Mouse (Mus musculus) heart, embryonic 15.5 days (tissue): ENCODE results near the gene Tmem219. TPM values are rescaled to one million over a fixed set of nuclear protein-coding genes. Genes with fewer than 3 reads are reported as not detected.
"Not testable (repeated sequence)": the region's sequence is repeated elsewhere in the genome, so short reads cannot be mapped to it uniquely, and the experiment has no call there.

Experiments used
- ATAC-seq: fragments of 200-750 bp; cut with Nextera tagmentation; replicated peaks from 2 replicates; pipeline ENCODE4 v1.8.0; 2017; ENCODE audit warnings: low read depth, moderate TSS enrichment; ENCODE audit not compliant: insufficient number of reproducible peaks, insufficient read depth, low FRiP score
- H3K27ac ChIP-seq: fragments of 300-500 bp; sonication (generic); 2 replicates; pipeline ENCODE4 v1.5.1; 2015; ENCODE audit warnings: mild to moderate bottlenecking, inconsistent platforms
- H3K27me3 ChIP-seq: fragments of 300-500 bp; sonication (generic); 2 replicates; pipeline ENCODE4 v1.6.1; 2015; ENCODE audit warnings: inconsistent platforms
- H3K36me3 ChIP-seq: fragments of 300-500 bp; sonication (generic); 2 replicates; pipeline ENCODE4 v1.6.1; 2015; ENCODE audit warnings: mild to moderate bottlenecking, inconsistent platforms
- H3K4me1 ChIP-seq: fragments of 300-500 bp; sonication (generic); replicated peaks from 2 replicates; pipeline ENCODE4 v1.6.1; 2015; ENCODE audit warnings: inconsistent platforms
- H3K4me2 ChIP-seq: fragments of 300-500 bp; sonication (generic); 2 replicates; pipeline ENCODE4 v1.6.1; 2015; ENCODE audit warnings: inconsistent platforms, mild to moderate bottlenecking, moderate library complexity
- H3K4me3 ChIP-seq: fragments of 300-500 bp; sonication (generic); 2 replicates; pipeline ENCODE4 v1.5.1; 2015; ENCODE audit warnings: mild to moderate bottlenecking, inconsistent platforms
- H3K9ac ChIP-seq: fragments of 300-500 bp; sonication (generic); 2 replicates; pipeline ENCODE4 v1.6.1; 2015; ENCODE audit warnings: mild to moderate bottlenecking, inconsistent platforms
- H3K9me3 ChIP-seq: fragments of 300-500 bp; sonication (generic); replicated peaks from 2 replicates; pipeline ENCODE4 v1.6.1; 2016; ENCODE audit warnings: inconsistent platforms
- WGBS: fragments of 180-500 bp; shearing (Covaris S2); methylation state at CpG from one replicate; pipeline ENCODE4 v1.1.7; 2015; ENCODE audit warnings: mixed read lengths; 5-methylcytosine and 5-hydroxymethylcytosine counted together
- polyA plus RNA-seq: library from polyadenylated mRNA; unstranded; fragments of >200 nt; fragmentation: Nextera tagmentation; extraction: Ambion mirVana; gene quantifications from 2 replicates; pipeline ENCODE4 v1.2.1, GENCODE M21; 2015

Tmem219 gene
- polyA plus RNA-seq, 1 experiment from 2014 or later: 19.2 TPM

GRCm38 (mm10) chr7:126921563-126921962 lies 1.2 kb downstream of the Tmem219 start:
- Histone ChIP-seq H3K27me3 (no peaks in the 10 kb centered on the region), H3K36me3 (no peaks in the 10 kb centered on the region), H3K9ac (no peak overlapping the region), H3K27ac (no peak overlapping the region), H3K4me3 (no peak overlapping the region), H3K4me1 (0 out of 2 replicates have a peak, but pooled peaks cover 4% of the 10 kb centered on the region), H3K9me3 (no peaks in the 10 kb centered on the region), H3K4me2 (no peak overlapping the region)
- WGBS: 64% methylated on average over 2 of the region's 2 CpGs
- ATAC-seq: no peak

- Histone ChIP-seq H3K9me3 (no peaks in the 10 kb centered on the region), H3K4me1 (0 out of 2 replicates have a peak, but pooled peaks cover 4% of the 10 kb centered on the region), H3K27me3 (no peaks in the 10 kb centered on the region), H3K9ac (no peak overlapping the region), H3K27ac (no peak overlapping the region), H3K4me2 (no peak overlapping the region), H3K4me3 (no peak overlapping the region), H3K36me3 (no peaks in the 10 kb centered on the region)
- 80% methylated on average over 4 of the region's 4 CpGs for WGBS
- ATAC-seq: no peak
Observed at GRCm38 (mm10) chr7:126919973-126920372, 2.7 kb downstream of the Tmem219 start.

GRCm38 (mm10) chr7:126918356-126918755 lies 4.4 kb downstream of the Tmem219 start:
- WGBS: 38% methylated on average over 4 of the region's 4 CpGs
- H3K4me1 ChIP-seq, H3K4me2 ChIP-seq, H3K4me3 ChIP-seq, H3K9me3 ChIP-seq, H3K36me3 ChIP-seq, ATAC-seq, H3K9ac ChIP-seq, H3K27ac ChIP-seq, H3K27me3 ChIP-seq: not testable (repeated sequence)

GRCm38 (mm10) chr7:126914844-126915243 lies 7.9 kb downstream of the Tmem219 start:
- Histone ChIP-seq H3K27ac (no peak overlapping the region), H3K9me3 (no peaks in the 10 kb centered on the region), H3K9ac (no peak overlapping the region), H3K27me3 (no peaks in the 10 kb centered on the region), H3K36me3 (no peaks in the 10 kb centered on the region), H3K4me3 (no peak overlapping the region), H3K4me2 (no peak overlapping the region), H3K4me1 (no peaks in the 10 kb centered on the region)
- 67% methylated on average over 3 of the region's 3 CpGs for WGBS
- ATAC-seq: no peak

GRCm38 (mm10) chr7:126905590-126905989 lies 17.1 kb downstream of the Tmem219 start:
- Histone ChIP-seq H3K4me3 (no peak overlapping the region), H3K9ac (no peak overlapping the region), H3K4me2 (no peak overlapping the region), H3K36me3 (no peaks in the 10 kb centered on the region), H3K27me3 (no peaks in the 10 kb centered on the region), H3K9me3 (no peaks in the 10 kb centered on the region), H3K27ac (no peak overlapping the region), H3K4me1 (no peaks in the 10 kb centered on the region)
- ATAC-seq: no peak
- 61% methylated on average over 3 of the region's 3 CpGs for WGBS

GRCm38 (mm10) chr7:126899781-126900180 lies 22.9 kb downstream of the Tmem219 start:
- not testable (repeated sequence) for H3K36me3 ChIP-seq, H3K27me3 ChIP-seq, ATAC-seq, H3K4me3 ChIP-seq, H3K27ac ChIP-seq, H3K9ac ChIP-seq, H3K4me2 ChIP-seq, H3K9me3 ChIP-seq
- H3K4me1 ChIP-seq: peaks cover 13% of the 10 kb centered on the region
- 90% methylated on average over 7 of the region's 9 CpGs for WGBS

- Histone ChIP-seq H3K4me3 (peak overlapping the region; percentile 67), H3K27ac (peak overlapping the region; percentile 72), H3K36me3 (no peaks in the 10 kb centered on the region), H3K4me2 (peak overlapping the region; percentile 64), H3K4me1 (peaks cover 13% of the 10 kb centered on the region), H3K27me3 (no peaks in the 10 kb centered on the region), H3K9ac (peak overlapping the region; percentile 67), H3K9me3 (no peaks in the 10 kb centered on the region)
- peak; percentile 94 for ATAC-seq
- WGBS: 11% methylated on average over 37 of the region's 37 CpGs
Observed at GRCm38 (mm10) chr7:126898102-126898990, 24.4 kb downstream of the Tmem219 start.

- peaks cover 13% of the 10 kb centered on the region for H3K4me1 ChIP-seq
- H3K4me2 ChIP-seq: peak overlapping the region; percentile 64
- H3K27ac ChIP-seq: peak overlapping the region; percentile 72
- peak; percentile 63 for ATAC-seq
- 19% methylated on average over 15 of the region's 16 CpGs for WGBS
- peak overlapping the region; percentile 67 for H3K9ac ChIP-seq
- H3K36me3 ChIP-seq: no peaks in the 10 kb centered on the region
- H3K9me3 ChIP-seq: no peaks in the 10 kb centered on the region
- no peaks in the 10 kb centered on the region for H3K27me3 ChIP-seq
- H3K4me3 ChIP-seq: peak overlapping the region; percentile 67
Observed at GRCm38 (mm10) chr7:126897390-126898101, 25.2 kb downstream of the Tmem219 start.

- Histone ChIP-seq H3K4me1 (peaks cover 13% of the 10 kb centered on the region), H3K4me2 (peak overlapping the region; percentile 64; the same call in 1 of the 2 replicates), H3K9ac (no peak overlapping the region), H3K9me3 (no peaks in the 10 kb centered on the region), H3K4me3 (peak overlapping the region; percentile 67; the same call in 1 of the 2 replicates), H3K27ac (peak overlapping the region; percentile 72; the same call in 1 of the 2 replicates), H3K36me3 (peaks cover under 1% of the 10 kb centered on the region; the same call in 1 of the 2 replicates), H3K27me3 (no peaks in the 10 kb centered on the region)
- no peak for ATAC-seq
- WGBS: 78% methylated on average over 5 of the region's 5 CpGs
Observed at GRCm38 (mm10) chr7:126896912-126897311, 25.8 kb downstream of the Tmem219 start.

- Histone ChIP-seq H3K27ac (no peak overlapping the region), H3K9ac (no peak overlapping the region), H3K27me3 (no peaks in the 10 kb centered on the region), H3K4me2 (no peak overlapping the region), H3K4me1 (peaks cover 4% of the 10 kb centered on the region; the same call in 1 of the 2 replicates), H3K36me3 (peaks cover 9% of the 10 kb centered on the region; the same call in 1 of the 2 replicates), H3K9me3 (no peaks in the 10 kb centered on the region), H3K4me3 (no peak overlapping the region)
- 46% methylated on average over 7 of the region's 7 CpGs for WGBS
- ATAC-seq: no peak
Observed at GRCm38 (mm10) chr7:126888852-126889251, 33.9 kb downstream of the Tmem219 start.

GRCm38 (mm10) chr7:126887281-126887680 lies 35.4 kb downstream of the Tmem219 start:
- Histone ChIP-seq H3K36me3 (peaks cover 9% of the 10 kb centered on the region; the same call in 1 of the 2 replicates), H3K27ac (no peak overlapping the region), H3K9ac (no peak overlapping the region), H3K4me1 (peaks cover 20% of the 10 kb centered on the region), H3K4me3 (no peak overlapping the region), H3K27me3 (no peaks in the 10 kb centered on the region), H3K4me2 (no peak overlapping the region), H3K9me3 (no peaks in the 10 kb centered on the region)
- no peak for ATAC-seq
- 82% methylated on average over 5 of the region's 5 CpGs for WGBS
